Mouse (Mus musculus) CH12.LX (cell line): ENCODE data around the gene Cbr2. TPM values are rescaled to one million over a fixed set of nuclear protein-coding genes. Genes with fewer than 3 reads are reported as not detected.

ENCODE experiments used
- DNase-seq: peaks from one replicate; pipeline ENCODE4 v3.0.0-alpha.2; 2013; ENCODE audit errors: extremely low read depth
- H3K27ac ChIP-seq: 2 replicates; pipeline ENCODE4 v1.5.1; 2012; ENCODE audit warnings: low read depth, mild to moderate bottlenecking, control low read depth, moderate library complexity; ENCODE audit not compliant: insufficient read depth
- H3K27me3 ChIP-seq: replicated peaks from 2 replicates; pipeline ENCODE3; 2012; ENCODE audit warnings: inconsistent platforms
- H3K36me3 ChIP-seq, 2 experiments: replicated peaks in 1 of 2; 2 replicates each; pipeline versions ENCODE3 to v1.6.1; 2012; ENCODE audit warnings: inconsistent platforms in 1 of 2, low read length in 1 of 2, mild to moderate bottlenecking in 1 of 2, mixed read lengths in 1 of 2, moderate library complexity in 1 of 2; ENCODE audit not compliant: control insufficient read depth in 1 of 2, insufficient read depth in 1 of 2
- H3K4me1 ChIP-seq, 2 experiments: 2 replicates each; pipeline ENCODE4 v1.6.1; 2012; ENCODE audit warnings: inconsistent platforms in 1 of 2, moderate library complexity in 1 of 2; ENCODE audit not compliant: insufficient read depth in 2 of 2, control insufficient read depth in 1 of 2
- H3K4me2 ChIP-seq: 2 replicates; pipeline ENCODE4 v1.6.1; 2012; ENCODE audit warnings: low read depth, mild to moderate bottlenecking, control low read depth; ENCODE audit not compliant: poor library complexity, insufficient read depth, severe bottlenecking
- H3K4me3 ChIP-seq, 3 experiments: fragments of 150-350 bp in 1 of 3; sonication (generic) in 1 of 3; replicated peaks in 1 of 3; 2 replicates each; pipeline versions ENCODE3 to v1.5.1; 2011 to 2012; ENCODE audit warnings: low read depth in 2 of 3, low read length in 2 of 3, mild to moderate bottlenecking in 2 of 3, moderate library complexity in 2 of 3, control low read depth in 1 of 3, improper control_type of control experiment in 1 of 3, inconsistent platforms in 1 of 3, mixed read lengths in 1 of 3; ENCODE audit not compliant: poor library complexity in 1 of 3
- H3K79me2 ChIP-seq: replicated peaks from 2 replicates; pipeline ENCODE4 v1.6.1; 2012; ENCODE audit warnings: mild to moderate bottlenecking, moderate library complexity; ENCODE audit not compliant: control insufficient read depth, poor library complexity, insufficient read depth, severe bottlenecking; ENCODE audit errors: extremely low read depth
- H3K9ac ChIP-seq: 2 replicates; pipeline ENCODE4 v1.6.1; 2012; ENCODE audit warnings: low read depth, mild to moderate bottlenecking, control low read depth, moderate library complexity; ENCODE audit not compliant: insufficient read depth
- H3K9me3 ChIP-seq: replicated peaks from 2 replicates; pipeline ENCODE3; 2012; ENCODE audit warnings: low read length, inconsistent platforms, mixed read lengths
- BHLHE40 ChIP-seq: IDR thresholded peaks from 2 replicates; pipeline ENCODE4 v1.6.1; 2011; ENCODE audit warnings: mild to moderate bottlenecking, low read depth, low read length, improper control_type of control experiment
- CHD2 ChIP-seq: IDR thresholded peaks from 2 replicates; pipeline ENCODE4 v1.6.1; 2011; ENCODE audit warnings: low read length, improper control_type of control experiment
- ELF1 ChIP-seq: IDR thresholded peaks from 2 replicates; pipeline ENCODE4 v1.6.1; 2014; ENCODE audit warnings: low read depth, mild to moderate bottlenecking, inconsistent platforms, low read length, improper control_type of control experiment
- GABPA ChIP-seq: IDR thresholded peaks from 2 replicates; pipeline ENCODE4 v1.6.1; 2012; ENCODE audit warnings: low read depth, low read length, improper control_type of control experiment, inconsistent platforms; ENCODE audit not compliant: insufficient replicate concordance
- IRF4 ChIP-seq: IDR thresholded peaks from 2 replicates; pipeline ENCODE4 v1.6.1; 2014; ENCODE audit warnings: low read depth, mild to moderate bottlenecking, inconsistent platforms, low read length, improper control_type of control experiment
- JUND ChIP-seq: conservative IDR thresholded peaks from 2 replicates; pipeline ENCODE4 v1.6.1; 2011; ENCODE audit warnings: low read depth, low read length, improper control_type of control experiment
- KAT2A ChIP-seq: IDR thresholded peaks from 2 replicates; pipeline ENCODE4 v1.6.1; 2012; ENCODE audit warnings: low read length, improper control_type of control experiment, inconsistent platforms; ENCODE audit not compliant: insufficient replicate concordance
- MAFK ChIP-seq: IDR thresholded peaks from 2 replicates; pipeline ENCODE4 v1.6.1; 2011; ENCODE audit warnings: low read length, improper control_type of control experiment; ENCODE audit not compliant: insufficient replicate concordance
- MAX ChIP-seq: IDR thresholded peaks from 2 replicates; pipeline ENCODE4 v1.6.1; 2011; ENCODE audit warnings: low read length, improper control_type of control experiment
- MAZ ChIP-seq: IDR thresholded peaks from 2 replicates; pipeline ENCODE4 v1.6.1; 2012; ENCODE audit warnings: low read depth, mild to moderate bottlenecking, inconsistent platforms, low read length, improper control_type of control experiment, moderate library complexity
- MEF2A ChIP-seq: IDR thresholded peaks from 2 replicates; pipeline ENCODE4 v1.6.1; 2014; ENCODE audit warnings: low read depth, mild to moderate bottlenecking, inconsistent platforms, low read length, improper control_type of control experiment, borderline replicate concordance
- MXI1 ChIP-seq: IDR thresholded peaks from 2 replicates; pipeline ENCODE4 v1.6.1; 2011; ENCODE audit warnings: mild to moderate bottlenecking, low read depth, low read length, improper control_type of control experiment
- MYC ChIP-seq: IDR thresholded peaks from 2 replicates; pipeline ENCODE4 v1.6.1; 2011; ENCODE audit warnings: low read depth, mild to moderate bottlenecking, improper control_type of control experiment, low read length
- NELFE ChIP-seq: IDR thresholded peaks from 2 replicates; pipeline ENCODE4 v1.6.1; 2011; ENCODE audit warnings: low read depth, low read length, improper control_type of control experiment
- NRF1 ChIP-seq: IDR thresholded peaks from 2 replicates; pipeline ENCODE4 v1.6.1; 2014; ENCODE audit warnings: low read depth, mild to moderate bottlenecking, inconsistent platforms, low read length, improper control_type of control experiment, moderate library complexity
- PAX5 ChIP-seq: IDR thresholded peaks from 2 replicates; pipeline ENCODE4 v1.6.1; 2012; ENCODE audit warnings: low read length, inconsistent platforms, mixed read lengths
- POLR2A ChIP-seq: IDR thresholded peaks from 2 replicates; pipeline ENCODE4 v1.6.1; 2011; ENCODE audit warnings: low read depth, mild to moderate bottlenecking, improper control_type of control experiment, low read length
- POLR2AphosphoS2 ChIP-seq: IDR thresholded peaks from 2 replicates; pipeline ENCODE4 v1.6.1; 2011; ENCODE audit warnings: low read depth, low read length, improper control_type of control experiment
- RCOR1 ChIP-seq: conservative IDR thresholded peaks from 2 replicates; pipeline ENCODE4 v1.6.1; 2012; ENCODE audit warnings: low read depth, mild to moderate bottlenecking, inconsistent platforms, low read length, improper control_type of control experiment
- SMC3 ChIP-seq: IDR thresholded peaks from 2 replicates; pipeline ENCODE4 v1.6.1; 2011; ENCODE audit warnings: low read depth, low read length, improper control_type of control experiment
- TBP ChIP-seq: conservative IDR thresholded peaks from 2 replicates; pipeline ENCODE4 v1.6.1; 2011; ENCODE audit warnings: low read depth, low read length, improper control_type of control experiment
- USF1 ChIP-seq: IDR thresholded peaks from 2 replicates; pipeline ENCODE4 v1.6.1; 2014; ENCODE audit warnings: low read depth, mild to moderate bottlenecking, inconsistent platforms, low read length, improper control_type of control experiment
- dilution Hi-C: fragments of 300-500 bp; cut with MboI; formaldehyde crosslinking; loops from 2 replicates; pipeline ENCODE4 v1.14.3; 2020; ENCODE audit warnings: low sequenced_read_pairs; ENCODE audit not compliant: extremely low pct_unique_long_range_greater_than_20kb, extremely low pct_ligation_motif_present
- in situ Hi-C: fragments of 300-500 bp; cut with MboI; formaldehyde crosslinking; loops from 3 replicates; pipeline ENCODE4 v1.14.3; 2019; ENCODE audit warnings: low sequenced_read_pairs, low pct_ligation_motif_present, low pct_unique_long_range_greater_than_20kb, mixed read lengths
- polyA plus RNA-seq: library from polyadenylated mRNA; unstranded; fragments of >175 nt; gene quantifications from 2 replicates; pipeline ENCODE4 v1.2.1, GENCODE M21; 2012; ENCODE audit warnings: low read depth; ENCODE audit not compliant: insufficient read length
- total RNA-seq, 2 experiments: library from RNA; depleted of rRNA; stranded (reverse); fragments of 300-350 nt in 1 of 2; fragments of >200 nt in 1 of 2; gene quantifications; 2 replicates each; pipeline ENCODE4 v1.2.3; 2012 to 2014

Cbr2 gene
- total and polyA plus RNA-seq, 3 experiments: 0.21 TPM; not detected in 2

DNA sequence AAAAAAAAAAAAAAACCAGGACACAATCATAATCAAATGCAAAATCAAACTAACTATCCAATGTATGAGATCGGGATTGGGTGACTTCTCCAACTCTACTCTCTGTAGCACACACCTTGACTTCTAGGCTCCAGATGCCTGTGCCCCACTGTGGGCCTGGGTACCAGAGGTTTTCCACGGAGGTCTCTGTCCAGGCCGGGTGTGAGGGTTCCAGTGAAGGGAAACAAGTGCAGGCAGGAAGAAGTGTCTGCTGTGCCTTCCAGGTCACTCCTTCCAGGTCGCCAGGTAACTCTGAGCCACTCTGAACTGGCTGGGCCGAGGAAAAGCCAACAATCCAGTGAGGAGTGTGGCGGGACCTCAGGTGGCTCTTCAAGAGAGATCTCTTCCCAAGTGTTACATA lies 4.5 kb upstream of the Cbr2 start:
- in situ Hi-C loops (no loop called here), dilution Hi-C loops (no loop called here)
- Histone ChIP-seq H3K4me1 (peaks cover 4 to 6% of the 10 kb centered on the region in 2 experiments; a peak in 1 of 4 replicates), H3K4me2 (no peak overlapping the region), H3K36me3 (no peaks in the 10 kb centered on the region), H3K27ac (no peak overlapping the region), H3K9me3 (no peaks in the 10 kb centered on the region), H3K4me3 (no peak overlapping the region), H3K9ac (no peak overlapping the region), H3K27me3 (peaks cover 67% of the 10 kb centered on the region), H3K79me2 (no peaks in the 10 kb centered on the region)
- TF ChIP-seq MAX: no peak
- TF ChIP-seq MAFK: no peak
- TF ChIP-seq USF1: no peak
- TF ChIP-seq NELFE: no peak
- TF ChIP-seq PAX5: no peak
- no peak for TF ChIP-seq MYC
- TF ChIP-seq MXI1: no peak
- no peak for TF ChIP-seq MAZ
- no peak for TF ChIP-seq JUND
- no peak for TF ChIP-seq KAT2A
- TF ChIP-seq POLR2A: no peak
- no peak for TF ChIP-seq MEF2A
- no peak for TF ChIP-seq GABPA
- no peak for TF ChIP-seq SMC3
- no peak for TF ChIP-seq RCOR1
- no peak for TF ChIP-seq BHLHE40
- TF ChIP-seq IRF4: no peak
- TF ChIP-seq ELF1: no peak
- TF ChIP-seq CHD2: no peak
- no peak for DNase-seq

DNA sequence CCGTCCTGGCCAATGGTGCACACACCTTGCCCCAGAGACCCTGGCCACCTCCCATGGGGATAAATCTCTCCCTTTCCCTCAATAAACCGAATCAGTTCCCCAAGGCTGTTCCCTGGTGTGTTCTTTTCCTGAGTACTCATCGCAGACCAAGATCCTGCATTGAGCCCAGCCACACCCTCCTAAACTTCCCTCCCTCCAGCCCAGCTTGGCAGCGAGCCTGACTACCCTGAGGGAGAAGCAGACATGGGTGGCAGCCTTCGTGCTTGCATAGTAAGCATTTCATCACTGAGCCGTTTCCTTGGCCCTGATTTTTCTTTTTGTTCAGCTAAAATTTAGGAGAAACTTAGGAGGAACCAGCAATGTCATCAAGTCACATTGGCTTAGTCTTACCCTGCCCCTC lies 1.6 kb upstream of the Cbr2 start:
- TF ChIP-seq NRF1 (no peak), JUND (no peak), POLR2AphosphoS2 (no peak), MAZ (no peak), IRF4 (no peak), TBP (no peak), NELFE (no peak)
- no peaks in the 10 kb centered on the region for H3K79me2 ChIP-seq
- H3K4me3 ChIP-seq: no peak overlapping the region
- no peaks in the 10 kb centered on the region for H3K9me3 ChIP-seq
- no peak overlapping the region for H3K9ac ChIP-seq
- no peak overlapping the region for H3K4me2 ChIP-seq
- DNase-seq: no peak
- no peak overlapping the region for H3K27ac ChIP-seq
- dilution Hi-C loops (no loop called here), in situ Hi-C loops (no loop called here)
- H3K27me3 ChIP-seq: peaks cover 61% of the 10 kb centered on the region
- no peaks in the 10 kb centered on the region for H3K36me3 ChIP-seq
- peaks cover 7 to 11% of the 10 kb centered on the region in 2 experiments; a peak in 3 of 4 replicates for H3K4me1 ChIP-seq
